Mouse (Mus musculus) kidney, postnatal 0 days (tissue): ENCODE data around the gene Glycam1. TPM values are rescaled to one million over a fixed set of nuclear protein-coding genes. Genes with fewer than 3 reads are reported as not detected.

Experiments used
- ATAC-seq: fragments of 200-750 bp; cut with Nextera tagmentation; replicated peaks from 2 replicates; pipeline ENCODE4 v1.8.0; 2017; ENCODE audit warnings: low read depth, moderate number of reproducible peaks, moderate TSS enrichment, moderate library complexity; ENCODE audit not compliant: low FRiP score
- DNase-seq: peaks from one replicate; pipeline ENCODE4 v3.0.0-alpha.2; 2016; ENCODE audit warnings: low spot score
- H3K27ac ChIP-seq: fragments of 300-500 bp; sonication (generic); 2 replicates; pipeline ENCODE4 v1.5.1; 2014; ENCODE audit warnings: mild to moderate bottlenecking
- H3K27me3 ChIP-seq: fragments of 300-500 bp; sonication (generic); 2 replicates; pipeline ENCODE4 v1.6.1; 2014; ENCODE audit warnings: low read length, mixed read lengths; ENCODE audit not compliant: insufficient read depth
- H3K36me3 ChIP-seq: fragments of 300-500 bp; sonication (generic); 2 replicates; pipeline ENCODE4 v1.6.1; 2014; ENCODE audit warnings: low read length, mixed read lengths; ENCODE audit not compliant: insufficient read depth
- H3K4me1 ChIP-seq: fragments of 300-500 bp; sonication (generic); replicated peaks from 2 replicates; pipeline ENCODE4 v1.6.1; 2014; ENCODE audit warnings: antibody characterized with exemption, low read length, mixed read lengths; ENCODE audit not compliant: insufficient read depth
- H3K4me2 ChIP-seq: fragments of 300-500 bp; sonication (generic); 2 replicates; pipeline ENCODE4 v1.6.1; 2014; ENCODE audit warnings: mild to moderate bottlenecking, low read length, moderate library complexity, mixed read lengths
- H3K4me3 ChIP-seq: fragments of 300-500 bp; sonication (generic); replicated peaks from 2 replicates; pipeline ENCODE4 v1.5.1; 2014; ENCODE audit warnings: low read depth, low read length
- H3K9ac ChIP-seq: fragments of 300-500 bp; sonication (generic); 2 replicates; pipeline ENCODE4 v1.6.1; 2014; ENCODE audit warnings: low read depth, low read length
- H3K9me3 ChIP-seq: fragments of 300-500 bp; sonication (generic); replicated peaks from 2 replicates; pipeline ENCODE4 v1.6.1; 2016; ENCODE audit warnings: low read length, inconsistent platforms, mixed read lengths
- CTCF ChIP-seq: IDR thresholded peaks from 2 replicates; pipeline ENCODE4 v1.5.1; 2016; ENCODE audit warnings: antibody characterized with exemption, low read depth, mild to moderate bottlenecking, moderate library complexity
- WGBS: fragments of 180-500 bp; shearing (Covaris S2); extraction: QIAGEN DNeasy Blood & Tissue Kit; methylation state at CpG from one replicate; pipeline ENCODE4 v1.1.7; 2014; 5-methylcytosine and 5-hydroxymethylcytosine counted together
- polyA plus RNA-seq: library from polyadenylated mRNA; unstranded; fragments of >200 nt; fragmentation: Nextera tagmentation; extraction: Ambion mirVana; gene quantifications from 2 replicates; pipeline ENCODE4 v1.2.1, GENCODE M21; 2015

Gene Glycam1
- polyA plus RNA-seq, 1 experiment from 2014 or later = not detected

GRCm38 (mm10) chr15:103537011-103537821, 27.7 kb downstream of the Glycam1 start:
- no peaks in the 10 kb centered on the region for H3K27me3 ChIP-seq
- WGBS = 3% methylated on average over 35 of the region's 37 CpGs

DNA sequence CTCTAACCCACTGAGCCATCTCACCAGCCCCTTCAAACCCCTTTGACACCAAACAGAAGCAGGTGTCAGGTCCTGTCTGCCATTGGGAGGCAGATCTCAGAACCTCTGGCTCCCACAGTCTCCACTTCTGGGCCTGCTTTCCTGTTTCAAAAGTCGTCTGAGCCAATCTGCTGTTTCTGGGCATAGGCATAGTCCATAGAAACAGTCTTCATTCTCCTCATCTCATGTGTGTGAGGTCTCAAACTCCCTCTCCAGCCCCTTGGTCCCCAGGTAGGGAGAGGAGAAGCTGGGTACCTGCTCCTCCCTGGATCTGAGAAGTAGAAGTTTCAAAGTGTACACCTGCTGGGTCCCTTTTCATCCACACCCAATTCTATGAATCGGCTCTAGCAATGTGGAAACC, 28.4 kb downstream of the Glycam1 start:
- H3K27ac ChIP-seq = no peak overlapping the region
- 43% methylated on average over 2 of the region's 2 CpGs for WGBS
- TF ChIP-seq CTCF = no peak
- peaks cover 9% of the 10 kb centered on the region for H3K4me1 ChIP-seq
- no peak for ATAC-seq
- no peaks in the 10 kb centered on the region for H3K9me3 ChIP-seq
- H3K4me2 ChIP-seq = peak overlapping the region; percentile 92; the same call in 1 of the 2 replicates
- H3K4me3 ChIP-seq = no peak overlapping the region
- no peaks in the 10 kb centered on the region for H3K36me3 ChIP-seq
- DNase-seq = no peak
- no peak overlapping the region for H3K9ac ChIP-seq
- no peaks in the 10 kb centered on the region for H3K27me3 ChIP-seq

More at GRCm38 (mm10) chr15:103537011-103537821, 27.7 kb downstream of the Glycam1 start:
- Histone ChIP-seq H3K36me3 (no peaks in the 10 kb centered on the region), H3K9ac (peak overlapping the region; percentile 65), H3K4me3 (peak overlapping the region; percentile 59), H3K4me1 (peaks cover 9% of the 10 kb centered on the region), H3K27ac (peak overlapping the region; percentile 25; the same call in 1 of the 2 replicates), H3K9me3 (no peaks in the 10 kb centered on the region), H3K4me2 (peak overlapping the region; percentile 92)
- ATAC-seq (peak; percentile 35), DNase-seq (no peak)
- no peak for TF ChIP-seq CTCF

DNA sequence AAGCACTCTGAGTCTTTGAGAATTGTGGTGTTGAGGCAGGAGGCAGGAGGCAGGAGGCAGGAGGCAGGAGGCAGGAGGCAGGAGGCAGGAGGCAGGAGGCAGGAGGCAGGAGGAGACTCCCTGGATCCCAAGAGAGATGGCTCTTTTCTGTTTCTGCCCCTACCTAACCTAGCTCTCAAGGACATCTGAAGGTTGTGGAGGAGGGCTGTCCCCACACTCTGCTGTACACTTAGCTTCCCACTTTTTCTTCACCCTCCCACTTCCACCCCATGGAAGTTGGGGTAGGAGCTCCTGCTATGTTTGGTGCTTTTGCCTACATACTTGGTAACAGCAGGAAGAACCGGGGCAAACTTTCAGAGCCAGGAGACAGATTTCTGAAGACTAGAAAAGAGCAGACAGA, 29.1 kb downstream of the Glycam1 start:
- WGBS = 63% methylated on average over 1 of the region's 1 CpGs
- Histone ChIP-seq H3K4me2 (no peak overlapping the region), H3K27me3 (no peaks in the 10 kb centered on the region), H3K36me3 (no peaks in the 10 kb centered on the region), H3K9ac (no peak overlapping the region), H3K27ac (no peak overlapping the region), H3K4me1 (peaks cover 9% of the 10 kb centered on the region), H3K9me3 (no peaks in the 10 kb centered on the region), H3K4me3 (no peak overlapping the region)
- ATAC-seq (no peak), DNase-seq (no peak)
- no peak for TF ChIP-seq CTCF

- no peak overlapping the region for H3K4me3 ChIP-seq
- no peak for TF ChIP-seq CTCF
- H3K4me1 ChIP-seq = peaks cover 9% of the 10 kb centered on the region
- no peaks in the 10 kb centered on the region for H3K36me3 ChIP-seq
- DNase-seq (no peak), ATAC-seq (no peak)
- no peak overlapping the region for H3K4me2 ChIP-seq
- no peak overlapping the region for H3K9ac ChIP-seq
- H3K27ac ChIP-seq = no peak overlapping the region
- WGBS = 92% methylated on average over 2 of the region's 2 CpGs
- no peaks in the 10 kb centered on the region for H3K9me3 ChIP-seq
- H3K27me3 ChIP-seq = no peaks in the 10 kb centered on the region
Measured at GRCm38 (mm10) chr15:103535030-103535429, 29.9 kb downstream of the Glycam1 start.

DNA sequence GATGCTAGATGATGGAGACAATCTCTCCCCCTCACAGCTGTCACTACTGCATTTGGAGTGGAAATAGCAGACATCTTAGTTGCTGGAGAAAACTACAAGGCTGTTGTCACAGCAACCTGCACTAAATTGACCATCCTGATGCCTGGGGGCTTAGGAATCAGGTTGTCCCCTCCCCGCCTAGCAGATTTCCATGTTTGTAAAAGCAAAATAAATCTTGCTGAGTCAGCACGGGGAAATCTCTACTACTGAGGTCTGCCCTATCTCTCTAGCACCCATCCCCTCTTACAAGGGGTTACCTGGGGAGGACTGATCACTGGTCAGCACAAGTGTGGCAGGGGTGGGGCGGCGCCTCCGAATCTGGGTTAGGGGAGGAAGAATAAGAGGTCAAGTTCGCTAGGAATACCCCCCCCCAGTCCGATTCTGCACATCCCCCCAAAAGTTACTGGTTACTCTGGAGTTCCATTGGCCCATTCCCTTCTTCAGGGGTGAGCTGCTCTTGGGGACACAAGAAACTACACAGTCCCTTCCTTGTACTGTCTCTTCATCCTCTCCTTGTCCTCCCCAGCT, 30.7 kb downstream of the Glycam1 start:
- Histone ChIP-seq H3K9ac (no peak overlapping the region), H3K27me3 (no peaks in the 10 kb centered on the region), H3K36me3 (no peaks in the 10 kb centered on the region), H3K27ac (no peak overlapping the region), H3K4me2 (no peak overlapping the region), H3K9me3 (no peaks in the 10 kb centered on the region), H3K4me1 (peaks cover 9% of the 10 kb centered on the region), H3K4me3 (no peak overlapping the region)
- TF ChIP-seq CTCF = no peak
- no peak for DNase-seq
- no peak for ATAC-seq
- 76% methylated on average over 7 of the region's 7 CpGs for WGBS

- H3K36me3 ChIP-seq = no peaks in the 10 kb centered on the region
- H3K27ac ChIP-seq = no peak overlapping the region
- H3K4me1 ChIP-seq = no peaks in the 10 kb centered on the region
- H3K9ac ChIP-seq = no peak overlapping the region
- no peak overlapping the region for H3K4me3 ChIP-seq
- H3K4me2 ChIP-seq = no peak overlapping the region
- H3K27me3 ChIP-seq = no peaks in the 10 kb centered on the region
- DNase-seq = peak; percentile 86
- WGBS = 6% methylated on average over 5 of the region's 5 CpGs
- no peak; the same call in 1 of the 2 replicates for ATAC-seq
- peak; percentile 96 for TF ChIP-seq CTCF
- no peaks in the 10 kb centered on the region for H3K9me3 ChIP-seq
Measured at GRCm38 (mm10) chr15:103530372-103530771, 34.5 kb downstream of the Glycam1 start.
